Mouse (Mus musculus) megakaryocyte, embryonic 14.5 days (primary cell): ENCODE data around the gene 1700057G04Rik.

Source experiments
- FLI1 ChIP-seq: IDR thresholded peaks from 2 replicates; pipeline ENCODE4 v1.6.1; 2012; ENCODE audit warnings: low read length, inconsistent platforms, mixed read lengths
- GATA1 ChIP-seq: IDR thresholded peaks from 3 replicates; pipeline ENCODE4 v1.6.1; 2012; ENCODE audit warnings: mixed read lengths, low read length, inconsistent platforms, borderline replicate concordance

DNA sequence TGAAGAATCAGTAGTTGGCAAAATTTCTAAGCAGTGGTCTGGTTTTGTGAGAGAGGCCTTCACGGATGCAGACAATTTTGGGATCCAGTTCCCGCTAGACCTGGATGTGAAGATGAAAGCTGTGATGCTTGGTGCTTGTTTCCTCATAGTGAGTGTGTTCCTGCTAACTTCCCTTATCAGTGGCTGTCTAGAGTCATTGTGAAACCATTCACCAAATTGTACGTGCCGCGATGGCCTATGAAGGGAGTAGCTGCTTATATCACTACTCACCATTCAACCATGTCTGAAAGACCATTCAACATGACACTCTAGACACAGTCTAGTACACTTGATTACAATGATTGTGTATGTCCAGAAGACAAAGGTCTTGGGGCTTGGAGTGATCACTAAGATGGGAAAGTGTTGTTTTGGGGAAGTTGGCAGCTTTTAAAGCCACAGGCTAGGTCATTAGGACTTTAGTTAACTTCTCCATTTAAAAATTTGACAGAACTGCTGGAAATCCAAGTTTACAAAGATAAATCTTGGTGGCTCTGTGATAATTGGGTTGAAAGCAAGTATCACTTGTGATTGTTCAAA, 39.3 kb upstream of the 1700057G04Rik start:
- no peak for TF ChIP-seq GATA1
- no peak for TF ChIP-seq FLI1
